Mouse (Mus musculus): ENCODE data around the gene Phactr4.

- TF ChIP-seq CTCF (conservative IDR thresholded peaks at IDR 0.05; ENCODE audit: low read length) (no peak; the same call in 1 of the 2 replicates), NANOG (IDR thresholded peaks at IDR 0.05; ENCODE audit: borderline replicate concordance, low read length) (no peak)
These were observed 72.1 kb downstream of the Phactr4 start for GRCm38 (mm10) chr4:132350123-132350740.
